Mouse (Mus musculus) thymus, postnatal 0 days (tissue): ENCODE results near the gene Ctnnal1. TPM values are rescaled to one million over a fixed set of nuclear protein-coding genes. Genes with fewer than 3 reads are reported as not detected.

Source experiments
- DNase-seq: peaks from one replicate; pipeline ENCODE4 v3.0.0-alpha.2; 2015; ENCODE audit warnings: low spot score
- polyA plus RNA-seq: library from polyadenylated mRNA; unstranded; fragments of >200 nt; fragmentation: Nextera tagmentation; extraction: Ambion mirVana; gene quantifications from 2 replicates; pipeline ENCODE4 v1.2.1, GENCODE M21; 2015

Gene Ctnnal1
- polyA plus RNA-seq, 1 experiment from 2014 or later: 5.4 TPM

DNA sequence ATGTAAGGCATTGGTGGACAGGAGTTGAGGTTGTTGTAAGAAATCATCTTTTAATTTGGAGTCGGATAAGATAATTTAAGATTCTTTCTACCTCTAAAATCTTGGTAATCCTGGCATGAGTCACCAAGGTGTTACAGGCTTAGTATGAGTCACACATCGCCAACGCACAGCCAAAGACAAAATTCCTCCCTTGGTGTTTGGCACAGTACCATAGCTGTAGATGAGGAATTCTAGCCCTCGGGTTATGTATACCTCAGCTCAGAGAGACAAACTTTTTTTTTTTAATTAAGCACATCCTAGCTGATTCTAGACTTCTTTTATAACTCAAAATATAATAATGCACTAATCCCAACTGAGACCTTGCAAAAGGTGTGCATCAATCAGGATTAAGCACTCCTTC lies 972 bp downstream of the Ctnnal1 start:
- no peak for DNase-seq

DNA sequence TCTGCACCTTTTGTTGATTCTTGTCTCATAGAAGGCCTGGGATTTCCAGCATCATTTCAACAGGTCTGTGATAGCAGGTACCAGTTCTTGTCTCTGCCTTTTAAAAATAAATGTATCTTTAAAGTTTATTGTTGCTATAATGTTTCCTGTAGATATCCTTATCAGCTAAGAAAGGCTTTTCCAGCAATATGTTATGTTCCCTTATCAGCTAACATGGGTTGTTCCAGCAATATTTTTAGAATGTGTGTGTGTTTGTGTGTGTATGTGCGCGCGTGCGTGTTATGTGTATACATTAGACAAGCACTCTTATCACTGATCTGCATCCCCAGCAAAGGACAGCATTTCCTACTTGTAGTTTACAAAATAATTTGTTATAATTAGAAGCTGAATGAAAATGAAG lies 3.4 kb downstream of the Ctnnal1 start:
- no peak for DNase-seq

DNA sequence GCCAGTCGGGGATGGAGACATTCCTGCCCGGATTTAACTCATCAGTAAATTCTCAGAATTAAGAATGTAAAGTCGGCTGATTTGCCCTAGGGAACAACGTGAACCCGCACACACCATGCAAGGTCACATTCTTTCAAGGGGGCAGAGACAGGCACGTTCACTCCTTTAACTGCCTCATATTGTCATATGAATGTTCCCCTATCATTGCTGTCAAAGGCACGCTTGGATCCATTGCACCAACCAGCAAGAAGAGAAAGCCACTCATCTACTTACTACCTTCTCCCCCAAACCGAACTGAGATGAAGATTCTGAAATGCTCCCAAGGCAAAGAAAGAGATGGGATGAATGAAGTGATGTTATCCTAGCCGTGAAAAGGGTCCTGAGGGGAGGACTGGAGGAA lies 6.3 kb downstream of the Ctnnal1 start:
- no peak for DNase-seq

- no peak for DNase-seq
Measured at GRCm38 (mm10) chr4:56856371-56856949, 8.5 kb downstream of the Ctnnal1 start.

- DNase-seq: no peak
Measured at GRCm38 (mm10) chr4:56855935-56856334, 9.1 kb downstream of the Ctnnal1 start.

DNA sequence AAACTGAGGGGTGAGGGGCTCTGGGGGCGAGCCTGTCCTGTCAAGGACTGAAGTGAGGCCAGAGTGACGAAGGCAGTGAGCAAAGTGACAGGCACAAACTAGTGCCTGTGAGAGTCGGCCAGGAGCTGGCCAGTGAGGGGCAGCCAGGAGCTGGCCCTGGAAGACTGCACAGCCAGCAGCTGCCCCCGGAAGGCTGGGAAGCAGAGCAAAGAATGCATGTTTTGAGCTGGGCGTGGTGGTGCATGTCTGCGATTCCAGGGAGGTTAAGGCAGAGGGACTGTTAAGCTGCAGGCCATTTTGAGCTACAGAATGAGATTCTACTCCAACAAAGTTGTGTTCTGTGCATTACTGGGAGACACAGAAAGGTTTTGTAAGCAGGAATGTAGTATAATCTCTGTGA lies 14.3 kb downstream of the Ctnnal1 start:
- no peak for DNase-seq

- DNase-seq: no peak
Measured at GRCm38 (mm10) chr4:56848044-56848443, 16.9 kb downstream of the Ctnnal1 start.

DNA sequence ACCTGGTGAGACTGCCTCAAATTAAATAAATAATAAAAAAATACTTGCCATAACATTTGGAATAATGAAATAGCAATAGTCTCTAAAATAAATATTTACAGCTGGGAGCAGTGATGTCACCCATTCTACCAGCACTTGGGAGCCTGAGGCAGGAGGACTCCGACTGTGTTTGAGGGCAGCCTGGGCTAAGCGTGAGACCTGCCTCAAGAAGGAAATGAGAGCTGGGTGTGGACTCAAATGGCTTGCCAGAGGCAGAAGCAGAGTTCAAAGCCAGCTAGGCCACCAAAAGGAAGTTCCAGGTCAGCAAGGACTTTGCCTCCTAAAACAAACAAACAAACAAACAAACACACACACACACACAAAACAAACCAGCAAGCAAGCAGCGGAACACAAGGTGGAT lies 17.6 kb downstream of the Ctnnal1 start:
- DNase-seq: no peak

DNA sequence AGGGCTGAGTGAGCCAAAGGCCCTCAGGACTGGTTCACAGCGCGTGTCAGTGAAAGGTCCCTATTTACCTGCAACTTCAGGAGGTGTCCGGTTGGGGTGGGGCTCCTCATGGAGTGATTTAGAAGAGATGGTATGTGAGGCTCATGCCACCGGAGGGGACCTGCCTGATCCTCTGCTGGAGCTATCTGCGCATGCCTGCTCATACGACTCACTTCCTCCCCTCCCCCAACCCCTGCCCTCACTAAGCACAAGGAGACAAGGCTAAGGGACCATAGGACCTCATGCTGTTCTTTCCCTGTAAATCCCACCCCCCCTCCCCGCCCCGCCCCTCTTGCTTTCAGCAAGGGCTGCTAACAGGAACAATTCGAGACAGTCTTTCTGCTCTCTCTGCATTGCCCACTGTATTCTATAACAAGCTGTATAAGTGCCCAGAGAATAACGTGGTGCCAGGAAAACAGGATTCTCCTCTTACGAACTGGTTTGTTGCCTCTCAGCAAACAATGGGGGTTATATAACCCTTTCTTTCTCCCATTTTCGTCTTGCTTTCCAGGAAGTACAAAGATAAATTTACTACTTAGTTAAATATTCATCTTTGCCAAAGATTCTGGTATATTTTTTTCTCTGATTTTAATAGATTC lies 19.0 kb downstream of the Ctnnal1 start:
- no peak for DNase-seq

- no peak for DNase-seq
Measured at GRCm38 (mm10) chr4:56844911-56845310, 20.1 kb downstream of the Ctnnal1 start.

- no peak for DNase-seq
Measured at GRCm38 (mm10) chr4:56843963-56844362, 21.0 kb downstream of the Ctnnal1 start.

DNA sequence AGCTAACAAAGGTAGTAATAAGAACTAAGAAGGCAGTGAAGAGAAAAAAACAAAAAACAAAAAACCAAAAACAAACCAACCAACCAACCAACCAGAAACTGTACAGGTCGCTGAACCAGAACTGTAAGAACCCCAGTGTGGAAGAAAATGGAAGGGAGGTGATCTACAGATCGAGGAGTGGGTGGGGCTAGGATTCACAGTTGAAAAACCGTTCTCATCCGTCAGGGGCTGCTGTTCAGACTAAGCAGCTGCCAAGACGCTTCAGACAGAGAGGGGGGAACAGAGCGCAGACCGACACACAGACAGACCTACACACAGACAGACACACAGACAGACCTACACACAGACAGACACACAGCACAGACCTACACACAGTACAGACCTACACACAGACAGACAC lies 22.5 kb downstream of the Ctnnal1 start:
- no peak for DNase-seq

DNA sequence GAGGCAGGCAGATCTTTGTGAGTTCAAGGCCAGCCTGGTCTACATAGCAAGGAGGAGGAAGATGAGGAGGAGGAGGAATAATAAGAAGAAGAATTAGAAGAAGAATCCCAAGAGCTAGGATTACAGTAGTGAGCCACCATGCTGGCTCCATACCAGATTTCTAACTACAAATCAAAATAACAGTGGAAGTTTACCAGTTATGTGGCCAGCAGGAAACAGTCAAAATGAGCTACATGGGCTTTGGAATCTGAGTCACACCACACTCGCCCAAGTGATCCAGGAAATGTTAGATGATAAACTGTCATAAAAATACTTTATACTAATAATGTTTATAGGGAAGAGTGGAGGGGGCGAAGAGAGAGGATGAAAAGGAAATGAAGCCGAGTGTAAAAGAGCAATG lies 24.7 kb downstream of the Ctnnal1 start:
- no peak for DNase-seq

GRCm38 (mm10) chr4:56837661-56838060 lies 27.3 kb downstream of the Ctnnal1 start:
- DNase-seq: no peak

GRCm38 (mm10) chr4:56831998-56832397 lies 33.0 kb downstream of the Ctnnal1 start:
- no peak for DNase-seq

GRCm38 (mm10) chr4:56831013-56831609 lies 33.9 kb downstream of the Ctnnal1 start:
- DNase-seq: no peak

DNA sequence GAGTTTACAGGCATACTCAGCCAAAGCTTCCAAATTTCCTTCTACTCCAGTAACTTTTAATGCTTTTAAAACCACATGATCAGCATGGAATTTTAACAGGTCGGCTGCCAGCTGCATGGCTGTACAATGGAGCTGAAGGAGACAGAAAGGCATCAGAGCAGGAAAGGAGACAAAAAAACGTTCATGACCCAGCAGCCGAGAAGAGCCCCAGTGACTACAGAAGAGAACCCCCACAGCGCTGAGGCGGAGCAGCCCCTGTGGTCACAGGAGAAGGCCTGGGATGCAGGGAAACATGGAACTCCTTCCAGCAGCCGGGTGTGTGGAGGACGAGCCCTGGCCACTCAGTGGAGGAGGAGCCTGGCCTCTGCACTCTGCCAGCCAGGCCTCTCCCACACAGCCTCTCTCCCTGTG lies 35.5 kb downstream of the Ctnnal1 start:
- no peak for DNase-seq

DNA sequence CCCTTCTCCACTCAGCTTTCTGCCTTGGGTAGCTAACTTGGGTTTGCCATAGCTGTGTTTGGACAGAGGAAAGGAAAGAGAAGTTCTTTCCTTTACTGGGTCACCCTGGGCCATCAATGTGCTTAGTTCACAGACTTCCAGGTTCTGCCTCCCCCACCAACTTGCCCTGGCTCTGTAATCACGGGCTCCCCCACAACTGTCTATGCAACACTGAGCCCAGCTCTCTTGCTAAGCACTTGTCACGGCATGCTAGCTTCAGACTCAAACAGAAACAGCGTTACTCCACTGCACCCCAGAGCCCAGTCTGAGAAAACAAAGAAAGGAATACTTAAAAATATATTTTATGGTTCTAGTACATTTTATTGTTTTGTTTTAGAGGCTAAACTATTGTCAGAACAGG lies 36.1 kb downstream of the Ctnnal1 start:
- DNase-seq: no peak

- DNase-seq: no peak
Measured at GRCm38 (mm10) chr4:56824231-56824630, 40.8 kb downstream of the Ctnnal1 start.

GRCm38 (mm10) chr4:56820017-56820550 lies 44.9 kb downstream of the Ctnnal1 start:
- no peak for DNase-seq

- DNase-seq: no peak
Measured at GRCm38 (mm10) chr4:56815131-56815530, 49.9 kb downstream of the Ctnnal1 start.

- no peak for DNase-seq
Measured at GRCm38 (mm10) chr4:56812096-56812495, 52.9 kb downstream of the Ctnnal1 start.

GRCm38 (mm10) chr4:56811642-56812041 lies 53.3 kb downstream of the Ctnnal1 start:
- DNase-seq: no peak
